Mouse (Mus musculus) skeletal muscle tissue, adult 2 months (tissue): ENCODE measurements at regions not wholly inside any gene's neighbourhood (a gene's known extent, or its start where the extent isn't known, plus 50 kb on each side); places are given as distances from the start of the nearest gene placed in this dataset.
A peak's percentile ranks its signal among the peaks of the same experiment; 100 is the strongest.
"Not testable (repeated sequence)": the region's sequence is repeated elsewhere in the genome, so short reads cannot be mapped to it uniquely, and the experiment has no call there.

ENCODE experiments used
- DNase-seq: peaks from one replicate; pipeline ENCODE4 v3.0.0-alpha.2; 2012; ENCODE audit warnings: low read depth, low spot score

GRCm38 (mm10) chr15:52406156-52406885, 1478.4 kb upstream of the Gm7489 start:
- DNase-seq: no peak

GRCm38 (mm10) chr15:52412869-52413771, 1471.6 kb upstream of the Gm7489 start:
- DNase-seq: no peak

- DNase-seq: no peak
Measured at GRCm38 (mm10) chr15:52425976-52426375, 1458.7 kb upstream of the Gm7489 start.

- no peak for DNase-seq
Measured at GRCm38 (mm10) chr15:52430491-52431158, 1454.1 kb upstream of the Gm7489 start.

- no peak for DNase-seq
Measured at GRCm38 (mm10) chr15:52433639-52434038, 1451.1 kb upstream of the Gm7489 start.

GRCm38 (mm10) chr15:52438403-52438802, 1446.3 kb upstream of the Gm7489 start:
- DNase-seq: no peak

GRCm38 (mm10) chr15:52458782-52459181, 1425.9 kb upstream of the Gm7489 start:
- DNase-seq: peak; percentile 30

GRCm38 (mm10) chr15:52459315-52459714, 1425.4 kb upstream of the Gm7489 start:
- DNase-seq: no peak

GRCm38 (mm10) chr15:52464226-52465138, 1420.2 kb upstream of the Gm7489 start:
- DNase-seq: no peak

- DNase-seq: not testable (repeated sequence)
Measured at GRCm38 (mm10) chr15:52478124-52478523, 1406.6 kb upstream of the Gm7489 start.

- no peak for DNase-seq
Measured at GRCm38 (mm10) chr15:52480834-52481233, 1403.9 kb upstream of the Gm7489 start.

- DNase-seq: no peak
Measured at GRCm38 (mm10) chr15:52483598-52484165, 1401.0 kb upstream of the Gm7489 start.

- DNase-seq: no peak
Measured at GRCm38 (mm10) chr15:52484276-52484675, 1400.4 kb upstream of the Gm7489 start.

- peak; percentile 3 for DNase-seq
Measured at GRCm38 (mm10) chr15:52505278-52505831, 1379.4 kb upstream of the Gm7489 start.

GRCm38 (mm10) chr15:52506930-52507329, 1377.8 kb upstream of the Gm7489 start:
- peak; percentile 20 for DNase-seq

- DNase-seq: no peak
Measured at GRCm38 (mm10) chr15:52508609-52509008, 1376.1 kb upstream of the Gm7489 start.

- DNase-seq: no peak
Measured at GRCm38 (mm10) chr15:52510137-52510536, 1374.6 kb upstream of the Gm7489 start.

- no peak for DNase-seq
Measured at GRCm38 (mm10) chr15:52536594-52536993, 1348.1 kb upstream of the Gm7489 start.

GRCm38 (mm10) chr15:52558682-52559081, 1326.0 kb upstream of the Gm7489 start:
- no peak for DNase-seq

- DNase-seq: no peak
Measured at GRCm38 (mm10) chr15:52564078-52564477, 1320.6 kb upstream of the Gm7489 start.
